Mouse (Mus musculus): Measurements from ENCODE around the gene A730061H03Rik. TPM values are rescaled to one million over a fixed set of nuclear protein-coding genes. Genes with fewer than 3 reads are reported as not detected.

The A730061H03Rik gene
- polyA plus RNA-seq, 1 experiment from 2014 or later, result 2.0 TPM

- H3K9me3 ChIP-seq (ENCODE audit: control insufficient read depth, low read length), result no peaks in the 10 kb centered on the region
- peak; percentile 94 for ATAC-seq
- peaks cover 12% of the 10 kb centered on the region for H3K36me3 ChIP-seq (ENCODE audit: control insufficient read depth, insufficient read depth, low read length)
- H3K4me1 ChIP-seq (ENCODE audit: control insufficient read depth, insufficient read depth, low read length), result peaks cover 9% of the 10 kb centered on the region
- H3K27me3 ChIP-seq (replicated peaks; ENCODE audit: control insufficient read depth, insufficient read depth, low read length), result no peaks in the 10 kb centered on the region
- H3K27ac ChIP-seq (ENCODE audit: low read length), result peak within 1 kb of the TSS; percentile 70
- 4% methylated on average over 42 of the region's 43 CpGs for WGBS
- H3K9ac ChIP-seq (ENCODE audit: low read depth, low read length), result peak within 1 kb of the TSS; percentile 74
- peak within 1 kb of the TSS; percentile 64 for H3K4me3 ChIP-seq (ENCODE audit: low read length)
- peak within 1 kb of the TSS; percentile 91 for H3K4me2 ChIP-seq (ENCODE audit: low read depth, low read length)
These were observed 24.7 kb upstream of the A730061H03Rik start, which contains the start of gene Emc9 for GRCm38 (mm10) chr14:55584702-55585565. Gene Emc9, minus strand, starts transcription at chr14:55585302.

DNA sequence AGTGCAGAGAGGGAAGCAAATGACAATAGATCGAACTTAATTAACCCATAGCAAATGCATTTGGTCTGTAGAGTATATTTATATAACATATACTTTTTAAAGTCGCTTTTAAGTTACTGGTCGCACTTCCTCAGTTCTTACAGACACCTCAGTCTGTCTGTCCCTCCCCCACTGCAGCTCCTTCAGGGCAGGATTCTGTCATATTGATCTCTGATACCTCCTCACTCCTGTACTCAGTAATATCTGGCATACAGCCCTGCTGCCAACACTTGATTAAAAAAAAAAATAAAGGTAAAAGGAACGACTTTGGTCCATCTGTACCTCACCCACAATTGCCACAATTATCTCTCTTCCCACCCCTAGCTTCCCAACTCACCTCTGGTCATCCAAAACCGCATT, 24.1 kb upstream of the A730061H03Rik start:
- Histone ChIP-seq H3K4me2 (ENCODE audit: low read depth, low read length) (peak overlapping the region; percentile 91), H3K36me3 (ENCODE audit: control insufficient read depth, insufficient read depth, low read length) (peaks cover 13% of the 10 kb centered on the region), H3K4me1 (ENCODE audit: control insufficient read depth, insufficient read depth, low read length) (0 out of 2 replicates have a peak, but pooled peaks cover 9% of the 10 kb centered on the region), H3K4me3 (ENCODE audit: low read length) (peak overlapping the region; percentile 64), H3K27me3 (replicated peaks; ENCODE audit: control insufficient read depth, insufficient read depth, low read length) (no peaks in the 10 kb centered on the region), H3K9ac (ENCODE audit: low read depth, low read length) (peak overlapping the region; percentile 74), H3K27ac (ENCODE audit: low read length) (no peak overlapping the region), H3K9me3 (ENCODE audit: control insufficient read depth, low read length) (no peaks in the 10 kb centered on the region)
- 37% methylated on average over 5 of the region's 5 CpGs for WGBS
- no peak for ATAC-seq

- Histone ChIP-seq H3K4me2 (ENCODE audit: low read depth, low read length) (no peak overlapping the region), H3K4me3 (ENCODE audit: low read length) (no peak overlapping the region), H3K9me3 (ENCODE audit: control insufficient read depth, low read length) (no peaks in the 10 kb centered on the region), H3K27me3 (replicated peaks; ENCODE audit: control insufficient read depth, insufficient read depth, low read length) (no peaks in the 10 kb centered on the region), H3K4me1 (ENCODE audit: control insufficient read depth, insufficient read depth, low read length) (peaks cover 18% of the 10 kb centered on the region), H3K27ac (ENCODE audit: low read length) (no peak overlapping the region), H3K9ac (ENCODE audit: low read depth, low read length) (no peak overlapping the region), H3K36me3 (ENCODE audit: control insufficient read depth, insufficient read depth, low read length) (peaks cover 13% of the 10 kb centered on the region)
- no peak for ATAC-seq
- WGBS, result 69% methylated on average over 9 of the region's 9 CpGs
These were observed 21.9 kb upstream of the A730061H03Rik start for GRCm38 (mm10) chr14:55581981-55582681.

DNA sequence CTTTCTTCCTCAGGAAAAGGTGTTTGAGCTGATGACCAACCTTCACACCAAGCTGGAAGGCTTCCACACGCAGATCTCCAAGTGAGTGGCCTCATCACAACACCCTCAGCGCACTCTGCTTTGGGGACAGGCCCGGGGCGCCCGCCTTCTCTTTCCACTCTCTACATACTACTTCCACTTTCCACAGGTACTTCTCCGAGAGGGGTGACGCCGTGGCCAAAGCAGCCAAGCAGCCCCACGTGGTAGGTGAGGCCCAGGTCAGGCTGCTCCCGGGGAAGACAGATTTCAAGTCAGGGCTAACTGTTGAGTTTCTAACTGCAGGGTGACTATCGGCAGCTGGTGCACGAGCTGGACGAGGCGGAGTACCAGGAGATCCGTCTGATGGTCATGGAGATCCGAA, 20.5 kb upstream of the A730061H03Rik start:
- Histone ChIP-seq H3K4me3 (ENCODE audit: low read length) (no peak overlapping the region), H3K4me2 (ENCODE audit: low read depth, low read length) (no peak overlapping the region), H3K27ac (ENCODE audit: low read length) (no peak overlapping the region), H3K9me3 (ENCODE audit: control insufficient read depth, low read length) (no peaks in the 10 kb centered on the region), H3K36me3 (ENCODE audit: control insufficient read depth, insufficient read depth, low read length) (peaks cover 13% of the 10 kb centered on the region), H3K9ac (ENCODE audit: low read depth, low read length) (no peak overlapping the region), H3K27me3 (replicated peaks; ENCODE audit: control insufficient read depth, insufficient read depth, low read length) (no peaks in the 10 kb centered on the region), H3K4me1 (ENCODE audit: control insufficient read depth, insufficient read depth, low read length) (peaks cover 18% of the 10 kb centered on the region)
- 95% methylated on average over 16 of the region's 16 CpGs for WGBS
- no peak for ATAC-seq

- Histone ChIP-seq H3K27ac (ENCODE audit: low read length) (no peak overlapping the region), H3K36me3 (ENCODE audit: control insufficient read depth, insufficient read depth, low read length) (peaks cover 13% of the 10 kb centered on the region), H3K27me3 (replicated peaks; ENCODE audit: control insufficient read depth, insufficient read depth, low read length) (no peaks in the 10 kb centered on the region), H3K4me1 (ENCODE audit: control insufficient read depth, insufficient read depth, low read length) (peaks cover 18% of the 10 kb centered on the region), H3K4me3 (ENCODE audit: low read length) (no peak overlapping the region), H3K4me2 (ENCODE audit: low read depth, low read length) (no peak overlapping the region), H3K9me3 (ENCODE audit: control insufficient read depth, low read length) (no peaks in the 10 kb centered on the region), H3K9ac (ENCODE audit: low read depth, low read length) (no peak overlapping the region)
- 86% methylated on average over 23 of the region's 23 CpGs for WGBS
- no peak for ATAC-seq
These were observed 19.6 kb upstream of the A730061H03Rik start for GRCm38 (mm10) chr14:55579511-55580496.

DNA sequence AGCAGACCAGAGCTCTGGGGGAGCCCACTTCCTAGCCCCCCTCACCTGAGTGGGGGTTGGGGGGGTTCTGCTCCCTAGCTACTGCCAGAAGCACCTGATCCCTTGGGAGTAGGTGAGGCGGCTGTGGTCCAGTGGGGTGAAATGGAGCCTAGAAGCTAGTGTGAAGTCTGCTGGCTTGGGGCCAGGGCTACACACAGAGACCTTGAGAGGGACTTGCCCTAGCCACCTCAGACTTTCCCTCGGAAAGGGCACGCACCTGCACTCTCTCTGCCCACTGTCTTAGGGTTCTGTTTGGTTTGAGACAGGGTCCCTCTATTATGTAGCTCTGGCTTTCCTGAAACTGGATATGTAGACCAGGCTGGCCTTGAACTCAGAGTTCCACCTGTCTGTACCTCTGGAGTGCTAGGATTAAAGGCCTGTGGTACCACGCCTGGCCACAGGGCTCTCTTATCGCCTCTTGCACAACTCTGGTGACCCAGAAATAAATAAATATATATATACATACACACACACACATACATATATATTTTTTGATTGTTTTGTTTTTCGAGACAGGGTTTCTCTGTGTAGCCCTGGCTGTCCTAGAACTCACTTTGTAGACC, 18.6 kb upstream of the A730061H03Rik start:
- 20% methylated on average over 6 of the region's 6 CpGs for WGBS
- Histone ChIP-seq H3K4me2 (ENCODE audit: low read depth, low read length) (peak overlapping the region; percentile 81), H3K4me3 (ENCODE audit: low read length) (peak overlapping the region; percentile 92), H3K36me3 (ENCODE audit: control insufficient read depth, insufficient read depth, low read length) (peaks cover 13% of the 10 kb centered on the region), H3K9ac (ENCODE audit: low read depth, low read length) (peak overlapping the region; percentile 96), H3K27me3 (replicated peaks; ENCODE audit: control insufficient read depth, insufficient read depth, low read length) (no peaks in the 10 kb centered on the region), H3K9me3 (ENCODE audit: control insufficient read depth, low read length) (no peaks in the 10 kb centered on the region), H3K4me1 (ENCODE audit: control insufficient read depth, insufficient read depth, low read length) (peaks cover 15% of the 10 kb centered on the region), H3K27ac (ENCODE audit: low read length) (peak overlapping the region; percentile 89)
- ATAC-seq, result peak; percentile 65

- WGBS, result under 1% methylated on average over 32 of the region's 32 CpGs
- H3K4me3 ChIP-seq (ENCODE audit: low read length), result peak within 1 kb of the TSS; percentile 92
These were observed 17.9 kb upstream of the A730061H03Rik start, which contains the start of gene Psme1 for GRCm38 (mm10) chr14:55577871-55578667. Gene Psme1, plus strand, starts transcription at chr14:55578123.

GRCm38 (mm10) chr14:55576376-55576775, 16.2 kb upstream of the A730061H03Rik start:
- Histone ChIP-seq H3K4me1 (ENCODE audit: control insufficient read depth, insufficient read depth, low read length) (peaks cover 15% of the 10 kb centered on the region), H3K4me2 (ENCODE audit: low read depth, low read length) (no peak overlapping the region), H3K9ac (ENCODE audit: low read depth, low read length) (no peak overlapping the region), H3K9me3 (ENCODE audit: control insufficient read depth, low read length) (no peaks in the 10 kb centered on the region), H3K36me3 (ENCODE audit: control insufficient read depth, insufficient read depth, low read length) (peaks cover 13% of the 10 kb centered on the region), H3K4me3 (ENCODE audit: low read length) (no peak overlapping the region), H3K27me3 (replicated peaks; ENCODE audit: control insufficient read depth, insufficient read depth, low read length) (no peaks in the 10 kb centered on the region), H3K27ac (ENCODE audit: low read length) (no peak overlapping the region)
- ATAC-seq, result no peak
- 81% methylated on average over 16 of the region's 16 CpGs for WGBS

More at GRCm38 (mm10) chr14:55577871-55578667, 17.9 kb upstream of the A730061H03Rik start, which contains the start of gene Psme1:
- H3K27me3 ChIP-seq (replicated peaks; ENCODE audit: control insufficient read depth, insufficient read depth, low read length), result no peaks in the 10 kb centered on the region
- ATAC-seq, result peak; percentile 94
- peak within 1 kb of the TSS; percentile 89 for H3K27ac ChIP-seq (ENCODE audit: low read length)
- no peaks in the 10 kb centered on the region for H3K9me3 ChIP-seq (ENCODE audit: control insufficient read depth, low read length)
- H3K9ac ChIP-seq (ENCODE audit: low read depth, low read length), result peak within 1 kb of the TSS; percentile 96
- H3K4me2 ChIP-seq (ENCODE audit: low read depth, low read length), result peak within 1 kb of the TSS; percentile 81
- H3K4me1 ChIP-seq (ENCODE audit: control insufficient read depth, insufficient read depth, low read length), result peaks cover 15% of the 10 kb centered on the region
- peaks cover 13% of the 10 kb centered on the region for H3K36me3 ChIP-seq (ENCODE audit: control insufficient read depth, insufficient read depth, low read length)
